Comparison of ENCODE assay signal across 8 mouse cellular contexts in genomic region chr7:45717918-45718297, GRCm38 (mm10). TPM values are rescaled to one million over a fixed set of nuclear protein-coding genes. Genes with fewer than 3 reads are reported as not detected.
DNase-seq lines count a peak whose midpoint lies in the region; ATAC-seq lines count a peak whose summit lies in the region.

Sphk2 (minus strand) TSS chr7:45718002.

- peak within 1 kb of the TSS; percentile 90 for H3K27ac ChIP-seq in hindbrain, embryonic 13.5 days

- peak; percentile 65 for ATAC-seq in hindbrain, embryonic 13.5 days (ENCODE audit: low FRiP score)

- H3K9ac ChIP-seq in hindbrain, embryonic 13.5 days, result peak within 1 kb of the TSS; percentile 96

- H3K9me3 ChIP-seq in hindbrain, embryonic 13.5 days, result no peaks in the 10 kb centered on the region

- peak; percentile 99 for DNase-seq in NIH3T3 (ENCODE audit: low read depth)
- DNase-seq in cerebellum, postnatal 10 days, result peak; percentile 99
- peak; percentile 97 to 99 for DNase-seq in frontal cortex, postnatal 14 days (ENCODE audit: low spot score in 2 of 2)
- DNase-seq in layer of hippocampus, postnatal 25 days (ENCODE audit: extremely low spot score in 1 of 2, low spot score in 1 of 2), result peak; percentile 98 to 99
- peak; percentile 98 for DNase-seq in lung, postnatal 25 days (ENCODE audit: low spot score)
- DNase-seq in retina, embryonic 14.5 days (ENCODE audit: low spot score), result peak; percentile 99
- peak; percentile 99 for DNase-seq in thymus, postnatal 4 days

- WGBS in hindbrain, embryonic 13.5 days, result 0% methylated on average over 41 of the region's 41 CpGs

- H3K4me1 ChIP-seq in hindbrain, embryonic 13.5 days (replicated peaks), result peaks cover 64% of the 10 kb centered on the region

- H3K36me3 ChIP-seq in hindbrain, embryonic 13.5 days, result peaks cover 45% of the 10 kb centered on the region

- H3K4me2 ChIP-seq in hindbrain, embryonic 13.5 days, result peak within 1 kb of the TSS; percentile 94

- H3K27me3 ChIP-seq in hindbrain, embryonic 13.5 days, result no peaks in the 10 kb centered on the region

- H3K4me3 ChIP-seq in hindbrain, embryonic 13.5 days, result peak within 1 kb of the TSS; percentile 86

RNA-seq across cellular contexts. Expression of gene Sphk2, which starts in this region (rescaled TPM):
- polyA plus RNA-seq in hindbrain, embryonic 13.5 days (2015; fragmentation: Nextera tagmentation; extraction: Ambion mirVana), result 24.1 and 25.0 TPM in 2 replicates
- total RNA-seq in layer of hippocampus, postnatal 25 days (2021), result 10 to 100 TPM; 33.7 to 34.7 TPM

Comparison
In these comparisons a context has a peak if more than half of its experiments do, and no peak if none do; other contexts are left out.
1. Peak in every context shown above with its lines: DNase-seq, ATAC-seq, H3K4me3 ChIP-seq and H3K27ac ChIP-seq.